Mouse (Mus musculus) MEL (cell line): Measurements from ENCODE around the gene Mrln. TPM values are rescaled to one million over a fixed set of nuclear protein-coding genes. Genes with fewer than 3 reads are reported as not detected.

Source experiments
- DNase-seq: peaks from one replicate; pipeline ENCODE4 v3.0.0; 2011; ENCODE audit warnings: low read depth, low spot score
- H3K27ac ChIP-seq: 2 replicates; pipeline ENCODE4 v1.5.1; 2012; ENCODE audit warnings: low read depth, mild to moderate bottlenecking, control low read depth, low read length, moderate library complexity; ENCODE audit not compliant: control insufficient read depth
- H3K27me3 ChIP-seq, 2 experiments: fragments of 150-350 bp in 1 of 2; sonication (generic) in 1 of 2; 2 replicates each; pipeline ENCODE4 v1.6.1; 2012; ENCODE audit warnings: low read length in 2 of 2, mild to moderate bottlenecking in 2 of 2, improper control_type of control experiment in 1 of 2, moderate library complexity in 1 of 2; ENCODE audit not compliant: insufficient read depth in 2 of 2, control insufficient read depth in 1 of 2
- H3K36me3 ChIP-seq, 2 experiments: 2 replicates each; pipeline ENCODE4 v1.6.1; 2012 to 2014; ENCODE audit warnings: low read length in 2 of 2, improper control_type of control experiment in 1 of 2, inconsistent platforms in 1 of 2, mild to moderate bottlenecking in 1 of 2; ENCODE audit not compliant: insufficient read depth in 2 of 2, control insufficient read depth in 1 of 2
- H3K4me1 ChIP-seq, 2 experiments: fragments of 150-350 bp in 1 of 2; sonication (generic) in 1 of 2; 2 replicates each; pipeline ENCODE4 v1.6.1; 2012; ENCODE audit warnings: low read length in 2 of 2, improper control_type of control experiment in 1 of 2, mild to moderate bottlenecking in 1 of 2; ENCODE audit not compliant: insufficient read depth in 2 of 2, control insufficient read depth in 1 of 2
- H3K4me3 ChIP-seq, 2 experiments: fragments of 150-350 bp in 1 of 2; sonication (generic) in 1 of 2; 2 replicates each; pipeline ENCODE4 v1.5.1; 2012; ENCODE audit warnings: low read depth in 2 of 2, low read length in 2 of 2, mild to moderate bottlenecking in 2 of 2, moderate library complexity in 2 of 2, control low read depth in 1 of 2, improper control_type of control experiment in 1 of 2; ENCODE audit not compliant: control insufficient read depth in 1 of 2, insufficient read depth in 1 of 2
- H3K79me2 ChIP-seq: 2 replicates; pipeline ENCODE4 v1.6.1; 2012; ENCODE audit warnings: mild to moderate bottlenecking, low read length, moderate library complexity; ENCODE audit not compliant: control insufficient read depth, poor library complexity, insufficient read depth
- H3K9ac ChIP-seq: 2 replicates; pipeline ENCODE4 v1.6.1; 2012; ENCODE audit warnings: low read depth, mild to moderate bottlenecking, control low read depth, low read length, moderate library complexity; ENCODE audit not compliant: control insufficient read depth, poor library complexity, severe bottlenecking
- H3K9me3 ChIP-seq: fragments of 150-350 bp; sonication (generic); replicated peaks from 2 replicates; pipeline ENCODE4 v1.6.1; 2012; ENCODE audit warnings: mild to moderate bottlenecking, low read length, improper control_type of control experiment, moderate library complexity; ENCODE audit not compliant: insufficient read depth
- CHD1 ChIP-seq: IDR thresholded peaks from 2 replicates; pipeline ENCODE4 v1.6.1; 2012; ENCODE audit warnings: low read depth, mild to moderate bottlenecking, inconsistent platforms, low read length, improper control_type of control experiment
- E2F4 ChIP-seq: IDR thresholded peaks from 2 replicates; pipeline ENCODE4 v1.6.1; 2011; ENCODE audit warnings: low read depth, low read length, improper control_type of control experiment, borderline replicate concordance
- ELF1 ChIP-seq: IDR thresholded peaks from 2 replicates; pipeline ENCODE4 v1.6.1; 2014; ENCODE audit warnings: low read depth, mild to moderate bottlenecking, inconsistent platforms, low read length, improper control_type of control experiment, moderate library complexity
- GABPA ChIP-seq: IDR thresholded peaks from 2 replicates; pipeline ENCODE4 v1.6.1; 2012; ENCODE audit warnings: low read depth, mild to moderate bottlenecking, inconsistent platforms, low read length, improper control_type of control experiment, moderate library complexity
- HCFC1 ChIP-seq: IDR thresholded peaks from 2 replicates; pipeline ENCODE4 v1.6.1; 2012; ENCODE audit warnings: low read depth, mild to moderate bottlenecking, inconsistent platforms, low read length, improper control_type of control experiment, moderate library complexity
- MAX ChIP-seq: IDR thresholded peaks from 2 replicates; pipeline ENCODE4 v1.6.1; 2011; ENCODE audit warnings: low read length, improper control_type of control experiment
- MYB ChIP-seq: IDR thresholded peaks from 2 replicates; pipeline ENCODE4 v1.6.1; 2011; ENCODE audit warnings: mild to moderate bottlenecking, low read depth, low read length, improper control_type of control experiment
- MYC ChIP-seq: IDR thresholded peaks from 2 replicates; pipeline ENCODE4 v1.6.1; 2011; ENCODE audit warnings: low read depth, mild to moderate bottlenecking, low read length, improper control_type of control experiment, moderate library complexity
- NELFE ChIP-seq: IDR thresholded peaks from 2 replicates; pipeline ENCODE4 v1.6.1; 2011; ENCODE audit warnings: low read depth, low read length, improper control_type of control experiment
- NRF1 ChIP-seq: IDR thresholded peaks from 2 replicates; pipeline ENCODE4 v1.6.1; 2014; ENCODE audit warnings: low read depth, mild to moderate bottlenecking, inconsistent platforms, low read length, improper control_type of control experiment, moderate library complexity; ENCODE audit not compliant: poor library complexity, insufficient read depth, severe bottlenecking
- POLR2A ChIP-seq, 2 experiments: IDR thresholded peaks; 2 replicates each; pipeline ENCODE4 v1.6.1; 2011 to 2012; ENCODE audit warnings: low read length in 2 of 2, mild to moderate bottlenecking in 2 of 2, control low read depth in 1 of 2, improper control_type of control experiment in 1 of 2, low read depth in 1 of 2, moderate library complexity in 1 of 2; ENCODE audit not compliant: control insufficient read depth in 1 of 2, insufficient read depth in 1 of 2, poor library complexity in 1 of 2
- POLR2AphosphoS2 ChIP-seq: IDR thresholded peaks from 2 replicates; pipeline ENCODE4 v1.6.1; 2011; ENCODE audit warnings: low read length, improper control_type of control experiment
- RAD21 ChIP-seq: IDR thresholded peaks from 2 replicates; pipeline ENCODE4 v1.6.1; 2011; ENCODE audit warnings: mild to moderate bottlenecking, low read depth, low read length, improper control_type of control experiment
- SIN3A ChIP-seq: IDR thresholded peaks from 2 replicates; pipeline ENCODE4 v1.6.1; 2012; ENCODE audit warnings: low read length, improper control_type of control experiment, inconsistent platforms
- SMC3 ChIP-seq: IDR thresholded peaks from 2 replicates; pipeline ENCODE4 v1.6.1; 2011; ENCODE audit warnings: low read depth, low read length, improper control_type of control experiment
- USF1 ChIP-seq: IDR thresholded peaks from 2 replicates; pipeline ENCODE4 v1.6.1; 2014; ENCODE audit warnings: low read depth, mild to moderate bottlenecking, inconsistent platforms, low read length, improper control_type of control experiment, moderate library complexity
- USF2 ChIP-seq, 2 experiments: IDR thresholded peaks; 2 replicates each; pipeline ENCODE4 v1.6.1; 2011 to 2012; ENCODE audit warnings: improper control_type of control experiment in 2 of 2, low read length in 2 of 2, borderline replicate concordance in 1 of 2, inconsistent platforms in 1 of 2, low read depth in 1 of 2, mild to moderate bottlenecking in 1 of 2; ENCODE audit not compliant: insufficient read depth in 1 of 2
- ZC3H11A ChIP-seq: IDR thresholded peaks from 2 replicates; pipeline ENCODE4 v1.6.1; 2012; ENCODE audit warnings: low read depth, mild to moderate bottlenecking, inconsistent platforms, low read length, improper control_type of control experiment
- ZMIZ1 ChIP-seq: IDR thresholded peaks from 2 replicates; pipeline ENCODE4 v1.6.1; 2012; ENCODE audit warnings: low read depth, mild to moderate bottlenecking, inconsistent platforms, low read length, improper control_type of control experiment, moderate library complexity
- ZNF384 ChIP-seq: IDR thresholded peaks from 2 replicates; pipeline ENCODE4 v1.6.1; 2012; ENCODE audit warnings: low read depth, mild to moderate bottlenecking, inconsistent platforms, low read length, improper control_type of control experiment
- polyA plus RNA-seq, 2 experiments: library from polyadenylated mRNA; stranded (reverse) in 1 of 2; unstranded in 1 of 2; fragments of >175 nt in 1 of 2; fragments of >200 nt in 1 of 2; gene quantifications; 2 replicates each; pipeline versions ENCODE4 v1.2.1 to v1.2.4; 2012; ENCODE audit warnings: low replicate concordance in 2 of 2, low read depth in 1 of 2; ENCODE audit not compliant: insufficient read length in 2 of 2, insufficient read depth in 1 of 2, missing spikeins in 1 of 2
- total RNA-seq: library from RNA; depleted of rRNA; stranded (reverse); fragments of 300-350 nt; gene quantifications from 2 replicates; pipeline ENCODE4 v1.2.3, GENCODE M21; 2012

Mrln gene
- total and polyA plus RNA-seq, 3 experiments = not detected

DNA sequence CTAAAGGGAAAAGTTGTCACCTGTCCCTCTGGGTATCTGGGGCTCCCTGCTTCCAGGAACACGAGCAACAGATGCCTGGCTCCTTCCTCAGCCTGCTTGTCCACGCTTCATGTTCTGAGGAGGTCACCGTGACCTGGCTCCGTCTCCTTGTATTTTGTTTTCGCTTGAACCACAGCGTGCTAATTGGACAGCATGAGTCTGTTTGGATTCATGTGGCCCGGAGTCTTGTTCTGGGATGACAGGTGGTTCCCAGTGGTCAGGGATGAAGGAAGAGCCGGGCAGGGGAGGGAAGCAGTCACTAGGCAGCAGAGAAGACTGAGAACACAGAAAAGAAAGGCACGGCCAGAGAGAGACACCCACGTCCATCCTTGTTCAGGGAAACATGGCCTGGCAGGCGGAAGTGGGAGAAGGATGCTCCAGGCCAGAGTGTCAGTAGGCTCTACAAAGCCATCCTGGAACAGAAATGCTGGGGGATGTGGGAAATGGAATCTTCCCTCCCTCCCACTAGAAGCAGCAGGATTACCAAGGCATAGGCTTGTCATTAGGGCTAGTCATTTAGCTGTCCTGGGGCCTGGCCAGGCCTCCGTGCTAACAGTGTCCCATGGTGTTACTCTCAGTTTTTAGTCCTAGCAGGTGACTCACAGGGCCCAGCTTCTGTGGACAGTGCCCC, 44.7 kb upstream of the Mrln start:
- Histone ChIP-seq H3K4me3 (no peak overlapping the region), H3K4me1 (no peaks in the 10 kb centered on the region), H3K9ac (no peak overlapping the region), H3K9me3 (no peaks in the 10 kb centered on the region)
- no peak for DNase-seq
- TF ChIP-seq NELFE (no peak), MAX (no peak)
- TF ChIP-seq, all 39 proteins: peak for 0
- H3K27ac ChIP-seq = no peak overlapping the region
- H3K79me2 ChIP-seq = no peaks in the 10 kb centered on the region
- H3K36me3 ChIP-seq = peaks cover 0 to 4% of the 10 kb centered on the region in 2 experiments; a peak in 2 of 4 replicates
- no peaks in the 10 kb centered on the region for H3K27me3 ChIP-seq

DNA sequence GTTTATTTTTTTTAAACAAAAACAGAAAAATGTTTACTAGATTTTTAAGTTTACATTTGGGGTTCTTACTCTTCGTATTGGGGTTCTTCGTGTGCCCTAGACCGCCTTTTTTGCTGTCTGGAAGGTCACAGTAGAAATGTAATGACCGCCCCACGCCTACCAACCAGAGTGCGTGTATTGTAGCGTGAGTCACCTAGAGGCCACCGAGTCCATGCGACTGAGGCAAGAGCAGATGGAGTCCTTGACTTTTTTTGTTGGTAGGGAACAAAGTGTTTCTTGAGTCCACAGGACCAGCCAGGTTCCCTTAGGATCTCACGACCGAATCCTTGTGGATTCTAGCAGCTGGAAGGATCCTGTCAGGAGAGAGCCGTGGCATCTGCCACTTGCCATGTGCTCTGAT, 43.7 kb upstream of the Mrln start:
- no peak overlapping the region for H3K9ac ChIP-seq
- H3K4me3 ChIP-seq = no peak overlapping the region
- no peaks in the 10 kb centered on the region for H3K4me1 ChIP-seq
- no peak overlapping the region for H3K27ac ChIP-seq
- no peak for DNase-seq
- H3K79me2 ChIP-seq = no peaks in the 10 kb centered on the region
- no peak for TF ChIP-seq POLR2A (IDR thresholded peaks at IDR 0.05; ENCODE audit: control insufficient read depth in 1 of 2, insufficient read depth in 1 of 2, low read depth in 1 of 2, low read length in 2 of 2, poor library complexity in 1 of 2)
- TF ChIP-seq HCFC1 = no peak
- TF ChIP-seq USF2 (IDR thresholded peaks at IDR 0.05; ENCODE audit: borderline replicate concordance in 1 of 2, insufficient read depth in 1 of 2, low read depth in 1 of 2, low read length in 2 of 2) = no peak
- TF ChIP-seq SIN3A = no peak
- TF ChIP-seq MYB = no peak
- TF ChIP-seq RAD21 = no peak
- TF ChIP-seq NRF1 = no peak
- TF ChIP-seq MYC = no peak
- no peak for TF ChIP-seq GABPA
- TF ChIP-seq USF1 = no peak
- TF ChIP-seq E2F4 = no peak
- no peak for TF ChIP-seq SMC3
- TF ChIP-seq CHD1 = no peak
- TF ChIP-seq ZNF384 = no peak
- TF ChIP-seq ZC3H11A = no peak
- no peak for TF ChIP-seq ELF1
- TF ChIP-seq ZMIZ1 = no peak
- TF ChIP-seq POLR2AphosphoS2 = no peak
- no peak for TF ChIP-seq NELFE
- TF ChIP-seq, all 39 proteins: peak for 0
- Histone ChIP-seq H3K36me3 (peaks cover 0 to 4% of the 10 kb centered on the region in 2 experiments; a peak in 2 of 4 replicates), H3K27me3 (no peaks in the 10 kb centered on the region), H3K9me3 (no peaks in the 10 kb centered on the region)
